Mouse (Mus musculus): ENCODE data around the gene Samd4b. TPM values are rescaled to one million over a fixed set of nuclear protein-coding genes. Genes with fewer than 3 reads are reported as not detected.

The Samd4b gene
- total and polyA plus RNA-seq, 2 experiments from 2014 or later = 12.4 to 53.5 TPM

- no peak overlapping the region for H3K9ac ChIP-seq (replicated peaks; ENCODE audit: low read depth, low read length)
- WGBS = 92% methylated on average over 10 of the region's 10 CpGs
- H3K4me2 ChIP-seq (ENCODE audit: low read depth, low read length) = no peak overlapping the region
- no peak for ATAC-seq (ENCODE audit: insufficient read depth, low read depth)
- H3K4me3 ChIP-seq (ENCODE audit: low read depth, low read length) = no peak overlapping the region
- TF ChIP-seq CTCF (IDR thresholded peaks at IDR 0.05; ENCODE audit: low read depth) (no peak), EP300 (IDR thresholded peaks at IDR 0.05; ENCODE audit: low read depth) (no peak)
- peaks cover 52% of the 10 kb centered on the region for H3K36me3 ChIP-seq (replicated peaks; ENCODE audit: control insufficient read depth, insufficient read depth, low read length)
- H3K27me3 ChIP-seq (ENCODE audit: control insufficient read depth, insufficient read depth, low read length) = no peaks in the 10 kb centered on the region
- H3K4me1 ChIP-seq (ENCODE audit: control insufficient read depth, insufficient read depth) = no peaks in the 10 kb centered on the region
- H3K27ac ChIP-seq (ENCODE audit: low read depth) = no peak overlapping the region; the same call in 1 of the 2 replicates
- DNase-seq (ENCODE audit: low spot score) = no peak
- no peaks in the 10 kb centered on the region for H3K9me3 ChIP-seq (replicated peaks; ENCODE audit: control insufficient read depth, low read length)
These were observed 37.1 kb downstream of the Samd4b start for GRCm38 (mm10) chr7:28560856-28561255.

- H3K36me3 ChIP-seq (replicated peaks; ENCODE audit: control insufficient read depth, insufficient read depth, low read length) = peaks cover 28% of the 10 kb centered on the region
- 43% methylated on average over 4 of the region's 4 CpGs for WGBS
- TF ChIP-seq EP300 (IDR thresholded peaks at IDR 0.05; ENCODE audit: low read depth) = no peak
- no peak for TF ChIP-seq CTCF (IDR thresholded peaks at IDR 0.05; ENCODE audit: low read depth)
- H3K9ac ChIP-seq (replicated peaks; ENCODE audit: low read depth, low read length) = no peak overlapping the region
- H3K9me3 ChIP-seq (replicated peaks; ENCODE audit: control insufficient read depth, low read length) = no peaks in the 10 kb centered on the region
- no peak overlapping the region for H3K4me2 ChIP-seq (ENCODE audit: low read depth, low read length)
- ATAC-seq (ENCODE audit: insufficient read depth, low read depth) (peak; percentile 61; the same call in 1 of the 2 replicates), DNase-seq (ENCODE audit: low spot score) (no peak)
- H3K27me3 ChIP-seq (ENCODE audit: control insufficient read depth, insufficient read depth, low read length) = no peaks in the 10 kb centered on the region
- no peak overlapping the region for H3K27ac ChIP-seq (ENCODE audit: low read depth)
- no peak overlapping the region for H3K4me3 ChIP-seq (ENCODE audit: low read depth, low read length)
- no peaks in the 10 kb centered on the region for H3K4me1 ChIP-seq (ENCODE audit: control insufficient read depth, insufficient read depth)
These were observed 39.5 kb downstream of the Samd4b start for GRCm38 (mm10) chr7:28558486-28558885.

GRCm38 (mm10) chr7:28557708-28558107 is 40.2 kb downstream of the Samd4b start:
- Histone ChIP-seq H3K27me3 (ENCODE audit: control insufficient read depth, insufficient read depth, low read length) (no peaks in the 10 kb centered on the region), H3K9ac (replicated peaks; ENCODE audit: low read depth, low read length) (no peak overlapping the region), H3K4me2 (ENCODE audit: low read depth, low read length) (no peak overlapping the region), H3K9me3 (replicated peaks; ENCODE audit: control insufficient read depth, low read length) (no peaks in the 10 kb centered on the region; the same call in 1 of the 2 replicates), H3K36me3 (replicated peaks; ENCODE audit: control insufficient read depth, insufficient read depth, low read length) (peaks cover 20% of the 10 kb centered on the region), H3K4me1 (ENCODE audit: control insufficient read depth, insufficient read depth) (no peaks in the 10 kb centered on the region), H3K27ac (ENCODE audit: low read depth) (peak overlapping the region; percentile 39; the same call in 1 of the 2 replicates), H3K4me3 (ENCODE audit: low read depth, low read length) (no peak overlapping the region)
- no peak for TF ChIP-seq EP300 (IDR thresholded peaks at IDR 0.05; ENCODE audit: low read depth)
- no peak for TF ChIP-seq CTCF (IDR thresholded peaks at IDR 0.05; ENCODE audit: low read depth)
- WGBS = 58% methylated on average over 6 of the region's 6 CpGs
- DNase-seq (ENCODE audit: low spot score) (no peak), ATAC-seq (ENCODE audit: insufficient read depth, low read depth) (no peak)

- Histone ChIP-seq H3K27ac (ENCODE audit: low read depth) (peak overlapping the region; percentile 3; the same call in 1 of the 2 replicates), H3K4me3 (ENCODE audit: low read depth, low read length) (no peak overlapping the region), H3K27me3 (ENCODE audit: control insufficient read depth, insufficient read depth, low read length) (no peaks in the 10 kb centered on the region), H3K4me2 (ENCODE audit: low read depth, low read length) (no peak overlapping the region), H3K9ac (replicated peaks; ENCODE audit: low read depth, low read length) (no peak overlapping the region), H3K36me3 (replicated peaks; ENCODE audit: control insufficient read depth, insufficient read depth, low read length) (peaks cover 17% of the 10 kb centered on the region), H3K4me1 (ENCODE audit: control insufficient read depth, insufficient read depth) (no peaks in the 10 kb centered on the region), H3K9me3 (replicated peaks; ENCODE audit: control insufficient read depth, low read length) (no peaks in the 10 kb centered on the region; the same call in 1 of the 2 replicates)
- DNase-seq (ENCODE audit: low spot score) = no peak
- TF ChIP-seq CTCF (IDR thresholded peaks at IDR 0.05; ENCODE audit: low read depth) = no peak
- TF ChIP-seq EP300 (IDR thresholded peaks at IDR 0.05; ENCODE audit: low read depth) = no peak
- ATAC-seq (ENCODE audit: insufficient read depth, low read depth) = no peak
- 65% methylated on average over 5 of the region's 5 CpGs for WGBS
These were observed 40.9 kb downstream of the Samd4b start for GRCm38 (mm10) chr7:28557069-28557468.

GRCm38 (mm10) chr7:28555939-28556535 is 41.9 kb downstream of the Samd4b start:
- Histone ChIP-seq H3K4me3 (ENCODE audit: low read depth, low read length) (no peak overlapping the region), H3K9me3 (replicated peaks; ENCODE audit: control insufficient read depth, low read length) (no peaks in the 10 kb centered on the region; the same call in 1 of the 2 replicates), H3K9ac (replicated peaks; ENCODE audit: low read depth, low read length) (no peak overlapping the region), H3K27ac (ENCODE audit: low read depth) (no peak overlapping the region), H3K4me1 (ENCODE audit: control insufficient read depth, insufficient read depth) (no peaks in the 10 kb centered on the region), H3K4me2 (ENCODE audit: low read depth, low read length) (no peak overlapping the region), H3K36me3 (replicated peaks; ENCODE audit: control insufficient read depth, insufficient read depth, low read length) (peaks cover 17% of the 10 kb centered on the region), H3K27me3 (ENCODE audit: control insufficient read depth, insufficient read depth, low read length) (no peaks in the 10 kb centered on the region)
- TF ChIP-seq CTCF (IDR thresholded peaks at IDR 0.05; ENCODE audit: low read depth) = no peak
- no peak for TF ChIP-seq EP300 (IDR thresholded peaks at IDR 0.05; ENCODE audit: low read depth)
- ATAC-seq (ENCODE audit: insufficient read depth, low read depth) (no peak), DNase-seq (ENCODE audit: low spot score) (no peak)
- 16% methylated on average over 5 of the region's 5 CpGs for WGBS

- ATAC-seq (ENCODE audit: insufficient read depth, low read depth) = no peak
- WGBS = 89% methylated on average over 6 of the region's 6 CpGs
- no peak overlapping the region for H3K27ac ChIP-seq (ENCODE audit: low read depth)
These were observed 44.9 kb downstream of the Samd4b start for GRCm38 (mm10) chr7:28553076-28553475.

More at GRCm38 (mm10) chr7:28553076-28553475, 44.9 kb downstream of the Samd4b start:
- no peaks in the 10 kb centered on the region; the same call in 1 of the 2 replicates for H3K9me3 ChIP-seq (replicated peaks; ENCODE audit: control insufficient read depth, low read length)
- peaks cover under 1% of the 10 kb centered on the region; the same call in 1 of the 2 replicates for H3K27me3 ChIP-seq (ENCODE audit: control insufficient read depth, insufficient read depth, low read length)
- no peak overlapping the region for H3K4me2 ChIP-seq (ENCODE audit: low read depth, low read length)
- H3K36me3 ChIP-seq (replicated peaks; ENCODE audit: control insufficient read depth, insufficient read depth, low read length) = no peaks in the 10 kb centered on the region
- no peak for DNase-seq (ENCODE audit: low spot score)
- no peaks in the 10 kb centered on the region for H3K4me1 ChIP-seq (ENCODE audit: control insufficient read depth, insufficient read depth)
- TF ChIP-seq EP300 (IDR thresholded peaks at IDR 0.05; ENCODE audit: low read depth) (no peak), CTCF (IDR thresholded peaks at IDR 0.05; ENCODE audit: low read depth) (no peak)
- H3K9ac ChIP-seq (replicated peaks; ENCODE audit: low read depth, low read length) = no peak overlapping the region
- H3K4me3 ChIP-seq (ENCODE audit: low read depth, low read length) = no peak overlapping the region

All from heart, postnatal 0 days (tissue).